Mouse (Mus musculus) liver, postnatal 0 days (tissue): ENCODE measurements around the gene Gabrb3. TPM values are rescaled to one million over a fixed set of nuclear protein-coding genes. Genes with fewer than 3 reads are reported as not detected.
A peak's percentile ranks its signal among the peaks of the same experiment; 100 is the strongest.

Experiments used
- ATAC-seq: fragments of 200-750 bp; cut with Nextera tagmentation; 2 replicates; pipeline ENCODE4 v1.8.0; 2017; ENCODE audit warnings: mild to moderate bottlenecking, moderate library complexity
- DNase-seq: peaks from one replicate; pipeline ENCODE4 v3.0.0-alpha.2; 2016
- H3K27ac ChIP-seq: fragments of 300-500 bp; sonication (generic); 2 replicates; pipeline ENCODE4 v1.5.1; 2014; ENCODE audit warnings: antibody characterized with exemption, moderate library complexity, mild to moderate bottlenecking, low read depth
- H3K27me3 ChIP-seq: fragments of 300-500 bp; sonication (generic); 2 replicates; pipeline ENCODE4 v1.6.1; 2014; ENCODE audit warnings: low read length, control low read depth, mixed read lengths; ENCODE audit not compliant: insufficient read depth
- H3K36me3 ChIP-seq: fragments of 300-500 bp; sonication (generic); replicated peaks from 2 replicates; pipeline ENCODE4 v1.6.1; 2014; ENCODE audit warnings: mild to moderate bottlenecking, control low read depth, low read length, moderate library complexity, mixed read lengths; ENCODE audit not compliant: insufficient read depth
- H3K4me1 ChIP-seq: fragments of 300-500 bp; sonication (generic); 2 replicates; pipeline ENCODE4 v1.6.1; 2014; ENCODE audit warnings: antibody characterized with exemption, mild to moderate bottlenecking, control low read depth; ENCODE audit not compliant: insufficient read depth
- H3K4me2 ChIP-seq: fragments of 300-500 bp; sonication (generic); 2 replicates; pipeline ENCODE4 v1.6.1; 2014; ENCODE audit warnings: low read depth, mild to moderate bottlenecking, low read length, moderate library complexity, mixed read lengths
- H3K4me3 ChIP-seq: fragments of 300-500 bp; sonication (generic); 2 replicates; pipeline ENCODE4 v1.5.1; 2014; ENCODE audit warnings: low read depth, low read length
- H3K9ac ChIP-seq: fragments of 300-500 bp; sonication (generic); replicated peaks from 2 replicates; pipeline ENCODE4 v1.6.1; 2014; ENCODE audit warnings: mild to moderate bottlenecking, moderate library complexity
- H3K9me3 ChIP-seq: fragments of 300-500 bp; sonication (generic); 2 replicates; pipeline ENCODE4 v1.6.1; 2016; ENCODE audit warnings: mild to moderate bottlenecking, control low read depth, low read length, mixed read lengths
- CTCF ChIP-seq: sonication (generic); IDR thresholded peaks from 2 replicates; pipeline ENCODE4 v1.5.1; 2016; ENCODE audit warnings: antibody characterized with exemption, low read depth
- EP300 ChIP-seq: IDR thresholded peaks from 2 replicates; pipeline ENCODE4 v1.6.1; 2016; ENCODE audit warnings: antibody characterized with exemption, low read depth, mild to moderate bottlenecking
- WGBS: fragments of 180-500 bp; shearing (Covaris S2); extraction: QIAGEN DNeasy Blood & Tissue Kit; methylation state at CpG from one replicate; pipeline ENCODE4 v1.1.7; 2014; ENCODE audit not compliant: insufficient replicate concordance; 5-methylcytosine and 5-hydroxymethylcytosine counted together
- polyA plus RNA-seq: library from polyadenylated mRNA; unstranded; fragments of >200 nt; fragmentation: Nextera tagmentation; extraction: Ambion mirVana; gene quantifications from 2 replicates; pipeline ENCODE4 v1.2.1, GENCODE M21; 2015

The Gabrb3 gene
- polyA plus RNA-seq, 1 experiment from 2014 or later: not detected

DNA sequence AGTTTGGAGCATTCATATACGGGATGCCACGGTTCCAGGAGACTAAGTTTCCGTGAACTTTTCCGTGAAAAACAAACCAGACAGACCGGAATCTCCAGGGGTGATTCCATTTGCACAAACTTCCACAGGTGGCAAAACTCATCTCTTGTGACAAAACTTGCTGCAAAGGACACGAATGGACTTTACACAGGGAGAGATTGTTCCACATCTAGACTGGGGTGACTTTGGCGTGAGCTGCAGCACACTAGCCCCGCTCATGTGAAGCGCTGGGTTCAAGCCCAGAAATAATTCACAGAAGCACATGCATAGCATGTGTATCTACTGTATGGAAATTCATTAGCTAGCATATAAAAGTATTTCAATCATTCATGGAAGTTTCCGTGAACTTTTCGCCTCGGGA is 144.9 kb downstream of the Gabrb3 start:
- TF ChIP-seq CTCF (no peak), EP300 (no peak)
- no peak for ATAC-seq
- H3K27ac ChIP-seq: no peak overlapping the region
- DNase-seq: no peak
- no peak overlapping the region for H3K4me3 ChIP-seq
- H3K36me3 ChIP-seq: no peaks in the 10 kb centered on the region
- no peaks in the 10 kb centered on the region for H3K27me3 ChIP-seq
- no peaks in the 10 kb centered on the region for H3K9me3 ChIP-seq
- no peaks in the 10 kb centered on the region for H3K4me1 ChIP-seq
- no peak overlapping the region for H3K4me2 ChIP-seq
- H3K9ac ChIP-seq: no peak overlapping the region
- 81% methylated on average over 12 of the region's 12 CpGs for WGBS

DNA sequence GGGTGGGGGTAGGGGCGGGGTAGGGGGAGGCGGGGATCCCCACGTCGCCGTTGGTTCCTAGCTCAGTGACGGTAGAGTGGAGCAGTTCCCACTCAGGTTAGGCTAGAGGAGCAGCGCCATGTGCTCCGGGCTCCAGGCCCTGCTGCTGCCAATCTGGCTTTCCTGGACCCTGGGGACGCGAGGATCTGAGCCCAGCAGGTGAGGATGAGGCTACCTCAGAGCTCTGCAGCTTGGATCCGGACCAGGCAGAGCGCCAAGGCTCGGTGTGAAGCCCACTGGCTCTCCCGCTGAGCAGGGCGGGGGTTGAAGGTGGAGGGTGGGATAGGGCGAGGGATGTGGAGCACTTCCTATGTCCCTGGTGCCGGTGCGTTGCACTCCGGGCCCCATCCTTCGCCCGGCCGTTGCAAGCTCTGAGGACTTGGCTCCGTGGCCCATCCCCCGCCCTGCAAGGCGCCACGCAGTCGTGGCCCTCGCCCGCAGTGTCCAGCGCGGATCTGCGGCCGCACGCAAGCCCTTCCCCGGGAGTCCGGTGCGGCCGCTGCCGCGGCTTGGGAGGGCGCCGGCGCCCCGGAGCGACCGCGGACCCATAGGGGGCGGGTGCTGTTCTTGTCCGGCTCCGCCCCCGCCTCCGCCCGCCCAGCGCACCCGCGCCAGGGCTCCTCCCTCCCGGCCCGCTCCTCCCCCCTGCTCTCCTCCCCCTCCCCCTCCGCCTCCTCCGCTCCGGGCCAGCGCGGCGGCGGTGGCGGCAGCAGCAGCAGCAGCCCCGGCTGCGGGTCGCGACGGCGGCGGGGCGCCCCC is 171.2 kb downstream of the Gabrb3 start:
- Histone ChIP-seq H3K9me3 (no peaks in the 10 kb centered on the region), H3K4me2 (peak overlapping the region; percentile 71), H3K4me3 (peak overlapping the region; percentile 43), H3K36me3 (no peaks in the 10 kb centered on the region), H3K4me1 (peaks cover 6% of the 10 kb centered on the region; the same call in 1 of the 2 replicates), H3K9ac (no peak overlapping the region), H3K27ac (no peak overlapping the region), H3K27me3 (peaks cover 28% of the 10 kb centered on the region)
- TF ChIP-seq CTCF: no peak
- no peak for TF ChIP-seq EP300
- ATAC-seq: peak; percentile 66
- DNase-seq: peak; percentile 40
- 2% methylated on average over 43 of the region's 74 CpGs for WGBS

DNA sequence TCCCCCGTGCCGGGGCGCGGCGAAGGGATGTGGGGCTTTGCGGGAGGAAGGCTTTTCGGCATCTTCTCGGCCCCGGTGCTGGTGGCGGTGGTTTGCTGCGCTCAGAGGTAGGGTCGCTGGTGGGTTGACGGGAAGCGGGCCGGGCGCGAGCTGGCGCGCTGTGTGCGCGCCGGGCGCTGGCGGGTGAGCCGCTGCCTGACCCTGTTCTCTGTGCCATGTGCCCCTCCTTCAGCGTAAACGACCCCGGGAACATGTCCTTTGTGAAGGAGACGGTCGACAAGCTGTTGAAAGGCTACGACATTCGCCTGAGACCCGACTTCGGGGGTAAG is 171.7 kb downstream of the Gabrb3 start:
- Histone ChIP-seq H3K4me3 (peak overlapping the region; percentile 43), H3K4me1 (peaks cover 6% of the 10 kb centered on the region; the same call in 1 of the 2 replicates), H3K9ac (no peak overlapping the region), H3K27ac (no peak overlapping the region), H3K27me3 (peaks cover 28% of the 10 kb centered on the region), H3K9me3 (no peaks in the 10 kb centered on the region), H3K36me3 (no peaks in the 10 kb centered on the region), H3K4me2 (peak overlapping the region; percentile 71)
- DNase-seq (no peak), ATAC-seq (no peak)
- no peak for TF ChIP-seq EP300
- TF ChIP-seq CTCF: no peak
- under 1% methylated on average over 31 of the region's 34 CpGs for WGBS

- Histone ChIP-seq H3K27me3 (peaks cover 28% of the 10 kb centered on the region), H3K9me3 (no peaks in the 10 kb centered on the region), H3K9ac (no peak overlapping the region), H3K27ac (no peak overlapping the region), H3K4me1 (peaks cover 6% of the 10 kb centered on the region; the same call in 1 of the 2 replicates), H3K4me3 (peak overlapping the region; percentile 43; the same call in 1 of the 2 replicates), H3K4me2 (peak overlapping the region; percentile 71), H3K36me3 (no peaks in the 10 kb centered on the region)
- ATAC-seq (no peak), DNase-seq (peak; percentile 25)
- 2% methylated on average over 56 of the region's 56 CpGs for WGBS
- TF ChIP-seq CTCF: no peak
- TF ChIP-seq EP300: no peak
Observed at GRCm38 (mm10) chr7:57591578-57592431, 172.3 kb downstream of the Gabrb3 start.

DNA sequence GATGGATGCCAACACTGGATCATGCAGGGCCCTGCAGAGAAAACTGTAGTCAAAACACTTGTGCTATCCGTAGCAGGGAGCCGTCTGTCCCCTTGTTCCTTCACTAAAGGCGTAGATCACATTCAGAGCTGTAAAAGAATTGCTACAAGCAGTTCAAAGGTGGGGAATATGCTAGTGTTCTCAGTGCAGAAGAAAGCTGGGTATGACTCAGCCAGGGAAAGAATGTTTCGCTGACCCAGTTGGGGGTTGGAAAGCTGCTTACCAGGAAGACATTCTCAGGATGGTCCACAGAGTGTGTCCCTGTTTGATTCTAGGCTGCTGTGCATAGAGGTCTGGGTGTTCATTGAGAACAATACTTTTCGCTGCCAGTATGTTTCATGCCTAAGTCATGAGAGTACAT is 177.8 kb downstream of the Gabrb3 start:
- TF ChIP-seq EP300 (no peak), CTCF (no peak)
- Histone ChIP-seq H3K27ac (no peak overlapping the region), H3K9me3 (no peaks in the 10 kb centered on the region), H3K27me3 (peaks cover 1% of the 10 kb centered on the region), H3K4me3 (no peak overlapping the region), H3K36me3 (no peaks in the 10 kb centered on the region), H3K4me1 (no peaks in the 10 kb centered on the region), H3K4me2 (no peak overlapping the region), H3K9ac (no peak overlapping the region)
- DNase-seq (no peak), ATAC-seq (no peak)
- 59% methylated on average over 5 of the region's 5 CpGs for WGBS

- Histone ChIP-seq H3K36me3 (no peaks in the 10 kb centered on the region), H3K4me1 (no peaks in the 10 kb centered on the region), H3K4me3 (no peak overlapping the region), H3K9ac (no peak overlapping the region), H3K9me3 (no peaks in the 10 kb centered on the region), H3K4me2 (no peak overlapping the region), H3K27ac (no peak overlapping the region), H3K27me3 (no peaks in the 10 kb centered on the region)
- 43% methylated on average over 3 of the region's 3 CpGs for WGBS
- TF ChIP-seq CTCF: no peak
- TF ChIP-seq EP300: no peak
- no peak for DNase-seq
- no peak for ATAC-seq
Observed at GRCm38 (mm10) chr7:57618697-57619096, 199.2 kb downstream of the Gabrb3 start.
